Mouse (Mus musculus): ENCODE data around the gene Spaca9. TPM values are rescaled to one million over a fixed set of nuclear protein-coding genes. Genes with fewer than 3 reads are reported as not detected.

Gene Spaca9
- polyA plus RNA-seq, 1 experiment from 2014 or later: 1.2 TPM

- ATAC-seq (ENCODE audit: insufficient read depth, low FRiP score, low TSS enrichment): no peak
- WGBS: 95% methylated on average over 7 of the region's 7 CpGs
- H3K9ac ChIP-seq (ENCODE audit: low read length): no peak overlapping the region
Measured at GRCm38 (mm10) chr2:28653351-28653750, 46.2 kb downstream of the Spaca9 start.

GRCm38 (mm10) chr2:28650526-28650925 is 49.0 kb downstream of the Spaca9 start:
- Histone ChIP-seq H3K27me3 (ENCODE audit: control insufficient read depth, insufficient read depth, low read length) (no peaks in the 10 kb centered on the region), H3K4me3 (ENCODE audit: low read depth, low read length) (no peak overlapping the region), H3K9me3 (ENCODE audit: control insufficient read depth, low read length) (no peaks in the 10 kb centered on the region), H3K27ac (ENCODE audit: low read depth, low read length) (no peak overlapping the region), H3K36me3 (ENCODE audit: control insufficient read depth, insufficient read depth, low read length) (no peaks in the 10 kb centered on the region), H3K4me1 (ENCODE audit: control insufficient read depth, insufficient read depth, low read length) (no peaks in the 10 kb centered on the region), H3K4me2 (ENCODE audit: low read depth) (no peak overlapping the region), H3K9ac (ENCODE audit: low read length) (no peak overlapping the region)
- DNase-seq (ENCODE audit: low spot score): no peak
- ATAC-seq (ENCODE audit: insufficient read depth, low FRiP score, low TSS enrichment): no peak

More at GRCm38 (mm10) chr2:28653351-28653750, 46.2 kb downstream of the Spaca9 start:
- DNase-seq (ENCODE audit: low spot score): no peak
- Histone ChIP-seq H3K9me3 (ENCODE audit: control insufficient read depth, low read length) (no peaks in the 10 kb centered on the region), H3K36me3 (ENCODE audit: control insufficient read depth, insufficient read depth, low read length) (no peaks in the 10 kb centered on the region), H3K27ac (ENCODE audit: low read depth, low read length) (no peak overlapping the region), H3K27me3 (ENCODE audit: control insufficient read depth, insufficient read depth, low read length) (no peaks in the 10 kb centered on the region), H3K4me3 (ENCODE audit: low read depth, low read length) (no peak overlapping the region), H3K4me1 (ENCODE audit: control insufficient read depth, insufficient read depth, low read length) (no peaks in the 10 kb centered on the region), H3K4me2 (ENCODE audit: low read depth) (no peak overlapping the region)

GRCm38 (mm10) chr2:28643081-28643480 is 56.4 kb downstream of the Spaca9 start:
- Histone ChIP-seq H3K9me3 (ENCODE audit: control insufficient read depth, low read length) (no peaks in the 10 kb centered on the region), H3K36me3 (ENCODE audit: control insufficient read depth, insufficient read depth, low read length) (no peaks in the 10 kb centered on the region), H3K27me3 (ENCODE audit: control insufficient read depth, insufficient read depth, low read length) (no peaks in the 10 kb centered on the region), H3K4me1 (ENCODE audit: control insufficient read depth, insufficient read depth, low read length) (peaks cover 8% of the 10 kb centered on the region; the same call in 1 of the 2 replicates), H3K27ac (ENCODE audit: low read depth, low read length) (no peak overlapping the region), H3K4me2 (ENCODE audit: low read depth) (0 out of 2 replicates have a peak overlapping the region, but pooled peaks have one; percentile 16), H3K9ac (ENCODE audit: low read length) (no peak overlapping the region), H3K4me3 (ENCODE audit: low read depth, low read length) (no peak overlapping the region)
- DNase-seq (ENCODE audit: low spot score): no peak
- 78% methylated on average over 3 of the region's 3 CpGs for WGBS
- no peak for ATAC-seq (ENCODE audit: insufficient read depth, low FRiP score, low TSS enrichment)

Small RNA genes within 50 kb of the gene (microRNA-seq; reads per million reads assigned to microRNA genes)
- 1.3 reads per million for gene Mir3088

Other genes starting within 250 kb of the Spaca9 start
- gene 1700007K13Rik, start 233.4 kb downstream of the Spaca9 start, polyA plus RNA-seq (2014; fragmentation: Nextera tagmentation; extraction: Ambion mirVana): 0.42 and 0.99 TPM in 2 replicates
- gene Mrps2, start 231.7 kb downstream of the Spaca9 start, polyA plus RNA-seq (2014; fragmentation: Nextera tagmentation; extraction: Ambion mirVana): 66.7 and 66.9 TPM in 2 replicates
- gene Gbgt1, start 202.8 kb downstream of the Spaca9 start, polyA plus RNA-seq (2014; fragmentation: Nextera tagmentation; extraction: Ambion mirVana): 0.82 TPM in 1 of 2 replicates, not detected in the other
- 1.0 TPM in 1 of 2 replicates, not detected in the other for gene Gm10134, start 193.6 kb downstream of the Spaca9 start, polyA plus RNA-seq (2014; fragmentation: Nextera tagmentation; extraction: Ambion mirVana)
- gene Ralgds, start 186.6 kb downstream of the Spaca9 start, polyA plus RNA-seq (2014; fragmentation: Nextera tagmentation; extraction: Ambion mirVana): 62.8 and 86.7 TPM in 2 replicates
- gene Cel, start 136.3 kb downstream of the Spaca9 start, polyA plus RNA-seq (2014; fragmentation: Nextera tagmentation; extraction: Ambion mirVana): not detected in 2 replicates
- 39.7 and 43.8 TPM in 2 replicates for gene Gtf3c5, start 116.0 kb downstream of the Spaca9 start, polyA plus RNA-seq (2014; fragmentation: Nextera tagmentation; extraction: Ambion mirVana)
- gene Gfi1b, start 77.7 kb downstream of the Spaca9 start, polyA plus RNA-seq (2014; fragmentation: Nextera tagmentation; extraction: Ambion mirVana): 2.6 and 3.3 TPM in 2 replicates
- 24.1 TPM in 2 replicates for gene Tsc1, start 58.5 kb downstream of the Spaca9 start, polyA plus RNA-seq (2014; fragmentation: Nextera tagmentation; extraction: Ambion mirVana)
- gene Ak8, start 437 bp upstream of the Spaca9 start, polyA plus RNA-seq (2014; fragmentation: Nextera tagmentation; extraction: Ambion mirVana): 0.34 and 0.41 TPM in 2 replicates
- 35.9 and 38.7 TPM in 2 replicates for gene Gtf3c4, start 140.6 kb upstream of the Spaca9 start, polyA plus RNA-seq (2014; fragmentation: Nextera tagmentation; extraction: Ambion mirVana)
- gene Ddx31, start 140.7 kb upstream of the Spaca9 start, polyA plus RNA-seq (2014; fragmentation: Nextera tagmentation; extraction: Ambion mirVana): 20.5 and 20.6 TPM in 2 replicates
- 9.2 and 10.2 TPM in 2 replicates for gene Barhl1, start 216.9 kb upstream of the Spaca9 start, polyA plus RNA-seq (2014; fragmentation: Nextera tagmentation; extraction: Ambion mirVana)